3 mouse cellular contexts compared by ENCODE assay signal in genomic region chrX:126773511-126773910, GRCm38 (mm10). TPM values are rescaled to one million over a fixed set of nuclear protein-coding genes. Genes with fewer than 3 reads are reported as not detected.
"Had no signal": no experiment of that assay in that cellular context is flagged by ENCODE, and none has a peak within 500 bp of the region (broad histone marks: within the 10 kb centered on the region; RNA-seq: fewer than 3 reads in every experiment).

No protein-coding gene starts in this region.

RNA-seq across cellular contexts. Expression of gene 4932411N23Rik, which starts 42.2 kb away (rescaled TPM):
- total RNA-seq: megakaryocyte progenitor cell, adult 5-6 weeks; midbrain, postnatal 0 days; monocyte, adult 5-6 weeks had no signal
